Mouse (Mus musculus): ENCODE results near the gene Calhm2.

GRCm38 (mm10) chr19:47151332-47152061, 13.4 kb upstream of the Calhm2 start:
- TF ChIP-seq POLR2A (IDR thresholded peaks at IDR 0.05; ENCODE audit: extremely low read depth, insufficient read depth, low read length): peak; percentile 53; the same call in 1 of the 2 replicates
- no peak for TF ChIP-seq CTCF (IDR thresholded peaks at IDR 0.05; ENCODE audit: extremely low read depth, insufficient read depth, low read length)

Measured in cortical plate, adult 2 months (tissue).